In genomic region chr13:51202844-51203173, GRCm38 (mm10) we compare ENCODE assay signal across 8 mouse cellular contexts. TPM values are rescaled to one million over a fixed set of nuclear protein-coding genes. Genes with fewer than 3 reads are reported as not detected.
DNase-seq lines count a peak whose midpoint lies in the region; ATAC-seq and TF ChIP-seq lines count a peak whose summit lies in the region.
"Not testable (repeated sequence)": the region's sequence is repeated elsewhere in the genome, so short reads cannot be mapped to it uniquely, and the experiment has no call there.

No protein-coding gene starts in this region.

- WGBS in hindbrain, postnatal 0 days, result 12% methylated on average over 12 of the region's 28 CpGs

- ATAC-seq in hindbrain, postnatal 0 days, result peak; percentile 67

- not testable (repeated sequence) for H3K9me3 ChIP-seq in hindbrain, postnatal 0 days (ENCODE audit: low read length)

- H3K4me1 ChIP-seq in hindbrain, postnatal 0 days (ENCODE audit: insufficient read depth, low read length), result not testable (repeated sequence)

- not testable (repeated sequence) for H3K36me3 ChIP-seq in hindbrain, postnatal 0 days (ENCODE audit: insufficient read depth, low read length)

- peak overlapping the region; percentile 54 for H3K4me2 ChIP-seq in hindbrain, postnatal 0 days (ENCODE audit: low read depth, low read length)

- not testable (repeated sequence) for H3K27me3 ChIP-seq in hindbrain, postnatal 0 days (ENCODE audit: insufficient read depth, low read length)

- H3K4me3 ChIP-seq in hindbrain, postnatal 0 days (ENCODE audit: low read length), result peak overlapping the region; percentile 29
- H3K4me3 ChIP-seq in left cerebral cortex, adult 2 months, result peak overlapping the region; percentile 48

- 0 out of 2 replicates have a peak overlapping the region, but pooled peaks have one; percentile 30 for H3K9ac ChIP-seq in hindbrain, postnatal 0 days (replicated peaks; ENCODE audit: low read length)

- not testable (repeated sequence) for TF ChIP-seq CTCF in hindbrain, postnatal 0 days (IDR thresholded peaks at IDR 0.05; ENCODE audit: low read depth); left cerebral cortex, adult 2 months (IDR thresholded peaks at IDR 0.05)

- not testable (repeated sequence) for H3K27ac ChIP-seq in hindbrain, postnatal 0 days
- H3K27ac ChIP-seq in left cerebral cortex, adult 2 months, result 0 out of 2 replicates have a peak overlapping the region, but pooled peaks have one; percentile 55

- intact Hi-C loops in left cerebral cortex, adult 2 months (cut with DNase I), result not testable (repeated sequence)

- DNase-seq in adrenal gland, adult 18-20 months (ENCODE audit: low spot score in 2 of 2), result peak; percentile 46 to 49
- peak; percentile 52 for DNase-seq in embryo, embryonic 11.5 days (ENCODE audit: low read depth, low spot score)
- peak; percentile 35 for DNase-seq in gastrocnemius, postnatal 25 days
- DNase-seq in hindbrain, postnatal 0 days (ENCODE audit: low spot score), result peak; percentile 23
- DNase-seq in left cerebral cortex, adult 2 months (ENCODE audit: extremely low spot score in 1 of 2, low spot score in 2 of 2), result peak; percentile 49 to 59
- peak; percentile 41 for DNase-seq in lung, postnatal 36 days
- DNase-seq in retina, postnatal 1 day, result peak; percentile 47
- peak; percentile 57 to 72 for DNase-seq in thymus, postnatal 36 days

RNA-seq across cellular contexts. Expression of gene Nxnl2, which starts 32.0 kb away (rescaled TPM):
- under 1 TPM; 0.27 to 0.67 TPM for total RNA-seq in adrenal gland, adult 18-20 months (2021)
- not detected for total RNA-seq in gastrocnemius, postnatal 25 days (2021)
- total RNA-seq in hindbrain, postnatal 0 days (2014; rRNA removed), result 3.0 and 3.8 TPM in 2 replicates
- polyA plus RNA-seq in hindbrain, postnatal 0 days (2015; fragmentation: Nextera tagmentation; extraction: Ambion mirVana), result 7.2 and 8.6 TPM in 2 replicates
- under 1 TPM in 1 of 2 experiments, not detected in 1; 0.44 TPM for total RNA-seq in left cerebral cortex, adult 2 months (2021)
